Mouse (Mus musculus): Measurements from ENCODE around the gene Chst12.

The Chst12 gene

DNA sequence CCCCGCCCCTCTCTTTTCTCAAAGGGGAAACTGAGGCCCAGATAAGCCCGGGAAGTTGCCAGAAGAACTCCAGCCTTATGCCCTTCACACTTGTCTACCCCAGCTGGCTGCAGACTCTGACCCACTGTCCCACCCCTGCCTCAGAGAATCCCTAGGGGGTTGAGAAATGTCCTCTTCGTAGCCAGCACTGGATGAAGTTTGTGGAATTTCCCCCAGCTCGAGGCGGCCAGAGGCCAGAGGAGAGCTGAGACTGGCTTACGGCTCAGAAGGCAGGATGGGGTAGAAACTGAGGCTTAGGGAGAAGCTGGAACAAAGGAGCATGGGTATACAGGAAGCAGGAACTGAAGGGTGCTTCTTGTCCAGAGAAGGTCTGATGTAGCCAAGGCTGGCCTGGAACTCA is 67.3 kb downstream of the Chst12 start:
- peak; percentile 39 for DNase-seq

All from lung, postnatal 14 days (tissue).